Mouse (Mus musculus): ENCODE measurements around the gene Zfp672.

DNA sequence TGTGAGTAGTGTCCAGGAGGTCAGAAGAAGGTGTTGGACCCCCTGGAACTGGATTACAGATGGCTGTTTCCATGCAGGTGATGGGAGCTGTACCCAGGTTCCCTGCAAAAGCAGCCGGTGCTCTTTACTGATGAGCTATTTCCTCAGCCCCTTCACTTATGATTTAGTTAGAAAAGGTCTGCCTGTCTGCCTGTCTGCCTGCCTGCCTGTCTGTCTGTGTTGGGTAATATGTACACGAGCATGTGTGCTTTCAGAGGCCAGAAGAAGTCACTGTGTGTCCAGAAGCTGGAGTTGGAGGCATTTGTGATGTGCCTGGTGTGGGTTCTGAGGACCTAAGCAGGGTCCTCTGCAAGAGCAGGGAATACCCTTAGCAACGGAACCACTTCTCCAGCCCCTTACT, 23.6 kb upstream of the Zfp672 start:
- TF ChIP-seq USF1 (IDR thresholded peaks at IDR 0.05; ENCODE audit: low read depth, low read length) (no peak), MAX (IDR thresholded peaks at IDR 0.05; ENCODE audit: low read length) (no peak), TBP (IDR thresholded peaks at IDR 0.05; ENCODE audit: low read depth, low read length) (no peak), ETS1 (IDR thresholded peaks at IDR 0.05; ENCODE audit: low read depth, low read length) (no peak), CTCF (IDR thresholded peaks at IDR 0.05 in 2 of 3, conservative IDR thresholded peaks at IDR 0.05 in 1 of 3; ENCODE audit: control insufficient read depth in 1 of 3, insufficient read depth in 1 of 3, low read depth in 2 of 3, low read length in 3 of 3, poor library complexity in 1 of 3, severe bottlenecking in 1 of 3) (no peak), POLR2A (IDR thresholded peaks at IDR 0.05; ENCODE audit: control insufficient read depth in 1 of 2, insufficient read depth in 1 of 2, low read depth in 1 of 2, low read length in 2 of 2, poor library complexity in 1 of 2) (no peak), EP300 (IDR thresholded peaks at IDR 0.05; ENCODE audit: low read depth in 1 of 2, low read length in 2 of 2) (no peak), JUND (IDR thresholded peaks at IDR 0.05; ENCODE audit: low read depth, low read length) (no peak), HCFC1 (IDR thresholded peaks at IDR 0.05; ENCODE audit: low read depth, low read length) (no peak), GABPA (IDR thresholded peaks at IDR 0.05; ENCODE audit: low read depth, low read length) (no peak), NELFE (IDR thresholded peaks at IDR 0.05; ENCODE audit: low read depth, low read length) (no peak), GATA1 (IDR thresholded peaks at IDR 0.05; ENCODE audit: low read depth, low read length) (no peak), USF2 (IDR thresholded peaks at IDR 0.05; ENCODE audit: borderline replicate concordance in 1 of 2, insufficient read depth in 1 of 2, low read depth in 1 of 2, low read length in 2 of 2) (no peak)
